Mouse (Mus musculus) CH12.LX (cell line): ENCODE data around the gene Drap1.

Source experiments
- EP300 ChIP-seq: IDR thresholded peaks from 2 replicates; pipeline ENCODE4 v1.6.1; 2011; ENCODE audit warnings: low read length, improper control_type of control experiment
- MAX ChIP-seq: IDR thresholded peaks from 2 replicates; pipeline ENCODE4 v1.6.1; 2011; ENCODE audit warnings: low read length, improper control_type of control experiment
- PAX5 ChIP-seq: IDR thresholded peaks from 2 replicates; pipeline ENCODE4 v1.6.1; 2012; ENCODE audit warnings: low read length, inconsistent platforms, mixed read lengths
- POLR2A ChIP-seq: IDR thresholded peaks from 2 replicates; pipeline ENCODE4 v1.6.1; 2011; ENCODE audit warnings: low read depth, mild to moderate bottlenecking, improper control_type of control experiment, low read length
- POLR2AphosphoS2 ChIP-seq: IDR thresholded peaks from 2 replicates; pipeline ENCODE4 v1.6.1; 2011; ENCODE audit warnings: low read depth, low read length, improper control_type of control experiment
- SIN3A ChIP-seq: IDR thresholded peaks from 2 replicates; pipeline ENCODE4 v1.6.1; 2012; ENCODE audit warnings: low read length, improper control_type of control experiment, inconsistent platforms
- USF1 ChIP-seq: IDR thresholded peaks from 2 replicates; pipeline ENCODE4 v1.6.1; 2014; ENCODE audit warnings: low read depth, mild to moderate bottlenecking, inconsistent platforms, low read length, improper control_type of control experiment
- ZC3H11A ChIP-seq: IDR thresholded peaks from 2 replicates; pipeline ENCODE4 v1.6.1; 2012; ENCODE audit warnings: low read depth, mild to moderate bottlenecking, inconsistent platforms, low read length, improper control_type of control experiment
- ZNF384 ChIP-seq: IDR thresholded peaks from 2 replicates; pipeline ENCODE4 v1.6.1; 2012; ENCODE audit warnings: low read depth, low read length, improper control_type of control experiment, inconsistent platforms

GRCm38 (mm10) chr19:5384715-5385114 lies 40.1 kb downstream of the Drap1 start:
- TF ChIP-seq USF1 (no peak), ZC3H11A (no peak), MAX (no peak), PAX5 (no peak), POLR2A (no peak), SIN3A (no peak), EP300 (no peak), ZNF384 (no peak), POLR2AphosphoS2 (no peak)
